8 mouse cellular contexts compared by ENCODE assay signal in genomic region chr17:26562292-26562691, GRCm38 (mm10). TPM values are rescaled to one million over a fixed set of nuclear protein-coding genes. Genes with fewer than 3 reads are reported as not detected.
DNase-seq lines count a peak whose midpoint lies in the region; ATAC-seq and TF ChIP-seq lines count a peak whose summit lies in the region.

No protein-coding gene starts in this region.

- no peaks in the 10 kb centered on the region for H3K36me3 ChIP-seq in kidney, adult 2 months (ENCODE audit: control insufficient read depth, insufficient read depth, low read length)
- 0 out of 2 replicates have a peak, but pooled peaks cover 4% of the 10 kb centered on the region for H3K36me3 ChIP-seq in hindbrain, embryonic 16.5 days (ENCODE audit: control insufficient read depth, insufficient read depth, low read length)
- H3K36me3 ChIP-seq in midbrain, embryonic 15.5 days (replicated peaks), result peaks cover 15% of the 10 kb centered on the region; the same call in 1 of the 2 replicates

- no peak for TF ChIP-seq POLR2A in kidney, adult 2 months (IDR thresholded peaks at IDR 0.05; ENCODE audit: low read depth, low read length)

- H3K4me3 ChIP-seq in kidney, adult 2 months (ENCODE audit: insufficient read depth, low read depth, low read length), result peak overlapping the region; percentile 80
- peak overlapping the region; percentile 87 for H3K4me3 ChIP-seq in brown adipose tissue, adult 24 weeks (ENCODE audit: insufficient read depth, low read depth, low read length)
- H3K4me3 ChIP-seq in hindbrain, embryonic 16.5 days (ENCODE audit: low read length), result peak overlapping the region; percentile 85
- H3K4me3 ChIP-seq in midbrain, embryonic 15.5 days, result peak overlapping the region; percentile 77

- H3K4me2 ChIP-seq in hindbrain, embryonic 16.5 days (ENCODE audit: low read length), result peak overlapping the region; percentile 62
- peak overlapping the region; percentile 81 for H3K4me2 ChIP-seq in midbrain, embryonic 15.5 days

- TF ChIP-seq CTCF in kidney, adult 2 months (conservative IDR thresholded peaks at IDR 0.05; ENCODE audit: insufficient read depth, insufficient read length, low read depth, low read length), result no peak

- no peak for DNase-seq in kidney, adult 2 months
- DNase-seq in kidney, adult 9 months, result no peak
- no peak for DNase-seq in thymus, adult 18-20 months
- DNase-seq in spleen, postnatal 10 days (ENCODE audit: low spot score in 2 of 2), result no peak

- H3K4me1 ChIP-seq in kidney, adult 2 months (ENCODE audit: control insufficient read depth, insufficient read depth, low read length), result peaks cover 16% of the 10 kb centered on the region
- H3K4me1 ChIP-seq in brown adipose tissue, adult 24 weeks (ENCODE audit: control insufficient read depth, insufficient read depth, insufficient read length, low read length), result peaks cover 15% of the 10 kb centered on the region
- peaks cover 23% of the 10 kb centered on the region for H3K4me1 ChIP-seq in hindbrain, embryonic 16.5 days (ENCODE audit: control insufficient read depth, insufficient read depth, low read depth, low read length)
- H3K4me1 ChIP-seq in midbrain, embryonic 15.5 days, result peaks cover 34% of the 10 kb centered on the region

- peak overlapping the region; percentile 87 for H3K9ac ChIP-seq in hindbrain, embryonic 16.5 days (ENCODE audit: low read depth, low read length)
- H3K9ac ChIP-seq in midbrain, embryonic 15.5 days, result peak overlapping the region; percentile 80

- no peaks in the 10 kb centered on the region for H3K27me3 ChIP-seq in kidney, adult 2 months (replicated peaks; ENCODE audit: control insufficient read depth, insufficient read depth, low read length)
- H3K27me3 ChIP-seq in hindbrain, embryonic 16.5 days (replicated peaks; ENCODE audit: control insufficient read depth, insufficient read depth, low read length), result no peaks in the 10 kb centered on the region
- no peaks in the 10 kb centered on the region for H3K27me3 ChIP-seq in midbrain, embryonic 15.5 days (replicated peaks)

- no peak overlapping the region for H3K27ac ChIP-seq in kidney, adult 2 months (ENCODE audit: insufficient read depth, low read depth, low read length)
- H3K27ac ChIP-seq in brown adipose tissue, adult 24 weeks (replicated peaks; ENCODE audit: low read depth, low read length), result peak overlapping the region; percentile 71
- peak overlapping the region; percentile 84 for H3K27ac ChIP-seq in hindbrain, embryonic 16.5 days (ENCODE audit: low read depth, low read length)
- no peak overlapping the region; the same call in 1 of the 2 replicates for H3K27ac ChIP-seq in midbrain, embryonic 15.5 days

- 57% methylated on average over 4 of the region's 4 CpGs for WGBS in kidney, adult 2 months
- 81% methylated on average over 4 of the region's 4 CpGs for WGBS in hindbrain, embryonic 16.5 days
- 60% methylated on average over 4 of the region's 4 CpGs for WGBS in midbrain, embryonic 15.5 days

- no peaks in the 10 kb centered on the region for H3K9me3 ChIP-seq in hindbrain, embryonic 16.5 days (ENCODE audit: control insufficient read depth, low read length)
- no peaks in the 10 kb centered on the region for H3K9me3 ChIP-seq in midbrain, embryonic 15.5 days

- ATAC-seq in hindbrain, embryonic 16.5 days, result no peak
- ATAC-seq in midbrain, embryonic 15.5 days (replicated peaks), result no peak
- no peak for ATAC-seq in erythroid progenitor cell, adult 5-6 weeks (replicated peaks; ENCODE audit: low FRiP score, poor library complexity, severe bottlenecking)

RNA-seq across cellular contexts. Expression of gene Dusp1, which starts 0.4 kb away (rescaled TPM):
- polyA plus RNA-seq in kidney, adult 2 months (2012; rRNA removed), result 52.4 and 66.1 TPM in 2 replicates
- 44.4 and 326 TPM in 2 replicates for polyA plus RNA-seq in brown adipose tissue, adult 24 weeks (2012; ENCODE audit: insufficient read depth, insufficient read length, missing spikeins)
- 27.1 and 29.0 TPM in 2 replicates for polyA plus RNA-seq in hindbrain, embryonic 16.5 days (2015; fragmentation: Nextera tagmentation; extraction: Ambion mirVana)
- polyA plus RNA-seq in midbrain, embryonic 15.5 days (2015; fragmentation: Nextera tagmentation; extraction: Ambion mirVana), result 42.5 and 42.8 TPM in 2 replicates
- total RNA-seq in erythroid progenitor cell, adult 5-6 weeks (2015; ENCODE audit: low replicate concordance), result 156 and 175 TPM in 2 replicates
- 20.0 and 35.4 TPM in 2 replicates for total RNA-seq in erythroid progenitor cell, adult 5-6 weeks (2017; ENCODE audit: low replicate concordance)

RNA-seq across cellular contexts. Expression of gene Ergic1, which starts 1.0 kb away (rescaled TPM):
- polyA plus RNA-seq in kidney, adult 2 months (2012; rRNA removed), result 131 and 141 TPM in 2 replicates
- 124 and 179 TPM in 2 replicates for polyA plus RNA-seq in brown adipose tissue, adult 24 weeks (2012; ENCODE audit: insufficient read depth, insufficient read length, missing spikeins)
- polyA plus RNA-seq in hindbrain, embryonic 16.5 days (2015; fragmentation: Nextera tagmentation; extraction: Ambion mirVana), result 97.0 and 106 TPM in 2 replicates
- 100 and 109 TPM in 2 replicates for polyA plus RNA-seq in midbrain, embryonic 15.5 days (2015; fragmentation: Nextera tagmentation; extraction: Ambion mirVana)
- 6.7 and 12.6 TPM in 2 replicates for total RNA-seq in erythroid progenitor cell, adult 5-6 weeks (2015; ENCODE audit: low replicate concordance)
- total RNA-seq in erythroid progenitor cell, adult 5-6 weeks (2017; ENCODE audit: low replicate concordance), result 3.7 and 3.9 TPM in 2 replicates

Comparison
In these comparisons a context has a peak if more than half of its experiments do, and no peak if none do; other contexts are left out.
1. H3K27ac ChIP-seq: peak in brown adipose tissue, adult 24 weeks (single experiment) and hindbrain, embryonic 16.5 days (single experiment); none in kidney, adult 2 months (single experiment) and midbrain, embryonic 15.5 days (single experiment).
2. Peak in every context shown above with its lines, with median percentiles within 50 percentile points of each other: H3K4me3 ChIP-seq.